ENCODE assay signal across 8 mouse cellular contexts in genomic region chr1:36830913-36831866, GRCm38 (mm10).
DNase-seq lines count a peak whose midpoint lies in the region; TF ChIP-seq lines count a peak whose summit lies in the region.
"Had no signal": no experiment of that assay in that cellular context is flagged by ENCODE, and none has a peak within 500 bp of the region (broad histone marks: within the 10 kb centered on the region; RNA-seq: fewer than 3 reads in every experiment).

No protein-coding gene starts in this region.

- no peaks in the 10 kb centered on the region for H3K9me3 ChIP-seq in CH12.LX (replicated peaks; ENCODE audit: low read length)

- DNase-seq in CH12.LX (ENCODE audit: extremely low read depth): peak; percentile 38
- DNase-seq in ES-CJ7 (ENCODE audit: low read depth, low spot score): peak; percentile 49
- DNase-seq in gonadal fat pad, adult 2 months (ENCODE audit: low read depth): peak; percentile 52
- peak; percentile 60 for DNase-seq in retina, postnatal 1 day
- no peak for DNase-seq in gastrocnemius, postnatal 36 days
- no peak for DNase-seq in heart, adult 18-20 months
- DNase-seq in lung, postnatal 4 days: no peak
- DNase-seq: heart, postnatal 10 days had no signal

- no peak overlapping the region; the same call in 1 of the 2 replicates for H3K9ac ChIP-seq in CH12.LX (ENCODE audit: insufficient read depth, low read depth)

- H3K4me3 ChIP-seq in CH12.LX (replicated peaks in 1 of 3; ENCODE audit: low read depth in 2 of 3, low read length in 2 of 3, poor library complexity in 1 of 3): no peak overlapping the region

- in situ Hi-C loops in CH12.LX (cut with MboI; ENCODE audit: low pct_ligation_motif_present, low pct_unique_long_range_greater_than_20kb, low sequenced_read_pairs): no loop called here

- peaks cover 34 to 76% of the 10 kb centered on the region in 2 experiments for H3K36me3 ChIP-seq in CH12.LX (replicated peaks in 1 of 2; ENCODE audit: control insufficient read depth in 1 of 2, insufficient read depth in 1 of 2, low read length in 1 of 2)

- no peak overlapping the region for H3K4me2 ChIP-seq in CH12.LX (ENCODE audit: insufficient read depth, low read depth, poor library complexity, severe bottlenecking)

- TF ChIP-seq CTCF in CH12.LX (conservative IDR thresholded peaks at IDR 0.05 in 1 of 2, IDR thresholded peaks at IDR 0.05 in 1 of 2; ENCODE audit: low read depth in 2 of 2, low read length in 2 of 2): no peak

- no peak for TF ChIP-seq POLR2A in CH12.LX (IDR thresholded peaks at IDR 0.05; ENCODE audit: low read depth, low read length)

- TF ChIP-seq EP300 in CH12.LX (IDR thresholded peaks at IDR 0.05; ENCODE audit: low read length): peak; percentile 45; the same call in 1 of the 2 replicates

- intact Hi-C loops in gastrocnemius, postnatal 36 days (cut with DNase I): no loop called here

- H3K27ac ChIP-seq in CH12.LX (ENCODE audit: insufficient read depth, low read depth): peak overlapping the region; percentile 22; the same call in 1 of the 2 replicates

- no peak; the same call in 1 of the 2 replicates for TF ChIP-seq RAD21 in CH12.LX (IDR thresholded peaks at IDR 0.05; ENCODE audit: low read depth, low read length)

- H3K79me2 ChIP-seq in CH12.LX (replicated peaks; ENCODE audit: control insufficient read depth, extremely low read depth, insufficient read depth, poor library complexity, severe bottlenecking): no peaks in the 10 kb centered on the region

- peaks cover 5 to 17% of the 10 kb centered on the region in 2 experiments for H3K4me1 ChIP-seq in CH12.LX (ENCODE audit: control insufficient read depth in 1 of 2, insufficient read depth in 2 of 2)

- H3K27me3 ChIP-seq in CH12.LX (replicated peaks): no peaks in the 10 kb centered on the region

- dilution Hi-C loops in CH12.LX (cut with MboI; ENCODE audit: extremely low pct_ligation_motif_present, extremely low pct_unique_long_range_greater_than_20kb, low sequenced_read_pairs): no loop called here

TF ChIP-seq in CH12.LX, 34 proteins besides CTCF, POLR2A, EP300 and RAD21:
- TF ChIP-seq ELF1 (IDR thresholded peaks at IDR 0.05; ENCODE audit: low read depth, low read length) (no peak), ZKSCAN1 (IDR thresholded peaks at IDR 0.05; ENCODE audit: borderline replicate concordance, low read depth, low read length) (no peak), ZMIZ1 (IDR thresholded peaks at IDR 0.05; ENCODE audit: low read depth, low read length) (no peak), SIN3A (IDR thresholded peaks at IDR 0.05; ENCODE audit: low read length) (no peak), JUND (conservative IDR thresholded peaks at IDR 0.05; ENCODE audit: low read depth, low read length) (no peak), BHLHE40 (IDR thresholded peaks at IDR 0.05; ENCODE audit: low read depth, low read length) (peak; percentile 76), JUN (IDR thresholded peaks at IDR 0.05; ENCODE audit: insufficient read depth, low read depth, low read length) (no peak), IRF4 (IDR thresholded peaks at IDR 0.05; ENCODE audit: low read depth, low read length) (0 out of 2 replicates have a peak, but pooled peaks have one; percentile 8), RCOR1 (conservative IDR thresholded peaks at IDR 0.05; ENCODE audit: low read depth, low read length) (no peak), ETS1 (conservative IDR thresholded peaks at IDR 0.05; ENCODE audit: low read depth, low read length) (peak; percentile 59), ZNF384 (IDR thresholded peaks at IDR 0.05; ENCODE audit: low read depth, low read length) (no peak), CHD2 (IDR thresholded peaks at IDR 0.05; ENCODE audit: low read length) (no peak), MYC (IDR thresholded peaks at IDR 0.05; ENCODE audit: low read depth, low read length) (0 out of 2 replicates have a peak, but pooled peaks have one; percentile 45), CHD1 (IDR thresholded peaks at IDR 0.05; ENCODE audit: low read depth, low read length) (peak; percentile 42; the same call in 1 of the 2 replicates), HCFC1 (IDR thresholded peaks at IDR 0.05; ENCODE audit: low read depth, low read length) (no peak), MAFK (IDR thresholded peaks at IDR 0.05; ENCODE audit: insufficient replicate concordance, low read length) (no peak), UBTF (IDR thresholded peaks at IDR 0.05; ENCODE audit: low read depth, low read length) (no peak), MAZ (IDR thresholded peaks at IDR 0.05; ENCODE audit: low read depth, low read length) (no peak), GABPA (IDR thresholded peaks at IDR 0.05; ENCODE audit: insufficient replicate concordance, low read depth, low read length) (no peak), ZC3H11A (IDR thresholded peaks at IDR 0.05; ENCODE audit: low read depth, low read length) (no peak), MEF2A (IDR thresholded peaks at IDR 0.05; ENCODE audit: borderline replicate concordance, low read depth, low read length) (no peak), USF1 (IDR thresholded peaks at IDR 0.05; ENCODE audit: low read depth, low read length) (no peak), E2F4 (IDR thresholded peaks at IDR 0.05; ENCODE audit: insufficient replicate concordance, low read depth, low read length) (no peak), SMC3 (IDR thresholded peaks at IDR 0.05; ENCODE audit: low read depth, low read length) (no peak), KAT2A (IDR thresholded peaks at IDR 0.05; ENCODE audit: insufficient replicate concordance, low read length) (no peak), MAX (IDR thresholded peaks at IDR 0.05; ENCODE audit: low read length) (peak; percentile 59; the same call in 1 of the 2 replicates), TBP (conservative IDR thresholded peaks at IDR 0.05; ENCODE audit: low read depth, low read length) (no peak), NELFE (IDR thresholded peaks at IDR 0.05; ENCODE audit: low read depth, low read length) (no peak), PAX5 (IDR thresholded peaks at IDR 0.05; ENCODE audit: low read length) (no peak), MXI1 (IDR thresholded peaks at IDR 0.05; ENCODE audit: low read depth, low read length) (peak; percentile 41; the same call in 1 of the 2 replicates), NRF1 (IDR thresholded peaks at IDR 0.05; ENCODE audit: low read depth, low read length) (no peak), TCF12 (IDR thresholded peaks at IDR 0.05; ENCODE audit: low read depth, low read length) (peak; percentile 84), USF2 (conservative IDR thresholded peaks at IDR 0.05; ENCODE audit: low read depth, low read length) (no peak), POLR2AphosphoS2 (IDR thresholded peaks at IDR 0.05; ENCODE audit: low read depth, low read length) (no peak)

Comparison
In these comparisons a context has a peak if more than half of its experiments do, and no peak if none do; other contexts are left out.
1. DNase-seq: peak in CH12.LX (single experiment), ES-CJ7 (single experiment), gonadal fat pad, adult 2 months (single experiment) and retina, postnatal 1 day (single experiment); none in gastrocnemius, postnatal 36 days (0 of 2), heart, adult 18-20 months (0 of 2) and lung, postnatal 4 days (0 of 2).